Mouse (Mus musculus): ENCODE results near the gene Lin54. TPM values are rescaled to one million over a fixed set of nuclear protein-coding genes. Genes with fewer than 3 reads are reported as not detected.
A peak's percentile ranks its signal among the peaks of the same experiment; 100 is the strongest.

The Lin54 gene
- total RNA-seq (2021), result 1 to 10 TPM; 3.2 to 4.9 TPM
- long read RNA-seq, experiment 1, full-length matches to known transcripts, result 15 of 17 reads
- long read RNA-seq, experiment 1, partial matches to known transcripts, result 0 of 17 reads
- long read RNA-seq, experiment 1, other reads (novel, unspliced or antisense), result 2 of 17 reads
- long read RNA-seq, experiment 2, full-length matches to known transcripts, result 11 of 13 reads
- long read RNA-seq, experiment 2, partial matches to known transcripts, result 1 of 13 reads
- long read RNA-seq, experiment 2, other reads (novel, unspliced or antisense), result 1 of 13 reads

DNA sequence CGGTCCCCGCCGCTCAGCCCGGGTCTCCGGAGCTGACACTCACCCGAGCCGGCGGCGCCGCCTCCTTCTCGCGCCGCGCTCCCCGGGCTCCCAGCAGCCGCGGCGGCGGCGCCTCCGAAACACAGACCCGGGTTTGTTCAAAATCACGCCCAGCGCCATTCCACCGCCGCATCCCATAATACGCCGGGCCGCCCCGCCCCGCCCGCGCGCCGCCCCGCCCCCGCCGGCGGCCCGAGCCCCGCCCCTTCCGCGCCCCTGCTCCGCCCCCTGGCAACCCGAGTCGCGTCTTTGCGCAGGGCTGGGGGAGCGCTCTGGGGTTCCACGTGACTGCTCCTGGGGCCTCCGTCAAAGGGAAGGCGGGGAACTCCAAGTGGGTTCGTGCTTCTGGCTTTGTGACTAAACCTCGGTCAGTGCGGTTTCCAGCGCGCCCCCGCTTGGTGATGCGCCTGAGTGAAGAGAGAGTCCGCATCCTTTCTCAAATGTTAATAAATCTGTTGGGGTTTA, at the start of gene Lin54:
TSS of gene Lin54 (minus strand) at position 182 of the 504 bp plus-strand sequence.
- intact Hi-C loops (cut with DNase I), result loop anchor here (2.0 kb wide), 1 partner anchor 18 kb away; the partner anchor contains the start of gene Cops4
- DNase-seq, result peak; percentile 92
- peak; percentile 18; the same call in 1 of the 2 replicates for TF ChIP-seq CTCF (IDR thresholded peaks at IDR 0.05)
- Histone ChIP-seq H3K27ac (peak within 1 kb of the TSS; percentile 85), H3K4me3 (peak within 1 kb of the TSS; percentile 73)

DNA sequence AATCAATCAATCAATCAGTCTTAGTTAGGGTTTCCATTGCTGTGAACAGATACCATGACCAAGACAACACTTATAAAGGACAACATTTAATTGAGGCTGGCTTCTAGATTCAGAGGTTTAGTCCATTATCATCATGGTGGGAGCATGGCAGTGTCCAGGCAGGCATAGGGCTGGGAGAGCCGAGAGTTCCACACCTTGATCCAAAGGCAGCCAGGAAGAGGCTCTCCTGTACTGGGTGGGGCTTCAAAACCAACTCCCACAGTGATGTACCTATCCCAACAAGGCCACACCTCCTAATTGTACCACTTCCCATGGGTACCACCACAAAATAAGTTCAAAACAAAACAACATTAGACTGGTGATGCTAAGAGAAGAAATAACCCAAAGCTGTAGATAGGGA, 49.7 kb upstream of the Lin54 start:
- no peak overlapping the region for H3K4me3 ChIP-seq
- TF ChIP-seq CTCF (IDR thresholded peaks at IDR 0.05), result no peak
- H3K27ac ChIP-seq, result no peak overlapping the region
- DNase-seq, result no peak
- intact Hi-C loops (cut with DNase I), result no loop called here

DNA sequence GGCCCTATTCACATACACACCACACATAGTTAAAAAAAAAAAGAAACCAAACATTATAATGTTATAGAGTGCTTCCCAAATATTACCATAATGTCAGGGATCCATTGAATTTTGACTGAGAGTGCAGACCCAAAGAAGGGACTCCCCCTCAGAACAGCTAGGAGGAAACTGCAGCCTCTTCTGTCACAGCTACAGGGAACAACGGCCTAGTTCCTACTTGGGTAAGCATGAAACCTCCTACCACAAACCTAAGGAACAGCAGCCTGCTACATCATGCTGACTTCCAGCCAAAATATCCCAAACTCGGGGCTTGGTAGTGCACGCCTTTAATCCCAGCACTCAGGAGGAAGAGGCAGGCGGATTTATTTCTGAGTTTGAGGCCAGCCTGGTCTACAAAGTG, 48.9 kb upstream of the Lin54 start:
- DNase-seq, result no peak
- intact Hi-C loops (cut with DNase I), result loop anchor here (5.0 kb wide), 1 partner anchor 113 kb away; no protein-coding TSS in a partner anchor
- Histone ChIP-seq H3K27ac (no peak overlapping the region), H3K4me3 (no peak overlapping the region)
- TF ChIP-seq CTCF (IDR thresholded peaks at IDR 0.05), result no peak

DNA sequence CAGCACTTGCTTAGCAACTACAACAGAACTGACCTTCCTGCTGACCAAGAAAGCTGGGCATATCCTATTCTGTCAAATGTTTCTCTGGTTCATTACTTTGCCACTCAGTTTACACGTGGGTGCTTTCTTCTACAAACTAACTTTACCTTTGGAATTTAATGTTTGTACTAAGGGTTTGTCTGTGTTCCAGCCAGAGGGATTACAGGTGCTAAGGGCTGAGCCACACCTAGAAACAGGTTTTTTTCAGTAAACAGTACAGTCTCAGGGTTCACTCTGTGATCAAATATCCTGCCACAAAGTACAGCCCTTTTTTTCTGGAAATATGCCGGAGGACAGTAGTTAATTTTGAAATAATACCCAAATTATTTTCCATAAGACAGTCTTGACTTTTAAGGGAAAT, 47.8 kb upstream of the Lin54 start:
- TF ChIP-seq CTCF (IDR thresholded peaks at IDR 0.05), result no peak
- no peak overlapping the region for H3K4me3 ChIP-seq
- DNase-seq, result no peak
- intact Hi-C loops (cut with DNase I), result loop anchor here (5.0 kb wide), 1 partner anchor 114 kb away; no protein-coding TSS in a partner anchor
- H3K27ac ChIP-seq, result no peak overlapping the region

DNA sequence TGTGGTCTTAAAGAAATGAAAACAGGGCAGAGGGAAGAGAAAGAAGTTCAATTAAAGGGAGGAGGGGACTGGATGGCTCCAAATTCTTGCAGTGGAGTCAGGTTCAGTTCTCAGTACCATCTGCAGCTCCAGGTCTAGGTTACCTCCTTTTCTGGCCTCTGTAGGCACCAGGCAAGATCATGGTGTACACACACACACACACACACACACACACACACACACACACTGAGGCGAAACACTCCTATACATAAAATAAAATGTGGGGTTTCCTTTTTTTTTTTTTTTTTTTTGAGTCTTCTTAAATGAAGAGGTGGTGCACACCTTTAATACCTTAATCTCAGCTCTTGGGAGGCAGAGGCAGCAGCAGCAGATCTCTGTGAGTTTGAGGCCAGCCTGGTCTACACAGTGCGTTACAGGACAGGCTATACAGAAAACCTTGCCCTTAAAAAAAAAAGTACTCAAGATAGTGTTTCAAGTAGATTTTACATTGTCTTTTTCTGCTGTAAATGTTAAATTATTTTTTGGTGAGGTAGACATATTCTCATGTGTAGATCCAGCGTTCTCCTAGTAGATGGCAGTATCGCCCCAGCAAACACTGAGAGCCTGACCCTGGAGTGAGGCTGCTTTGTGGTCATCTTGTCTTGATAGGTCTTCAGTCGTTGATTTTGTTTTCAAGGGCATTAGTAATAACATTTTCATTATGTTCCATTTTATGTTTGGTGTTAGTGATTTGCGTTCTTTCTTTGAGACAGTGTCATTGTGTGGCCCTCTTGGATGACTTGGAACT, 46.0 kb upstream of the Lin54 start:
- peak; percentile 41 for TF ChIP-seq CTCF (IDR thresholded peaks at IDR 0.05)
- no peak for DNase-seq
- Histone ChIP-seq H3K27ac (no peak overlapping the region), H3K4me3 (no peak overlapping the region)
- intact Hi-C loops (cut with DNase I), result loop anchor here (5.0 kb wide), 1 partner anchor 116 kb away; no protein-coding TSS in a partner anchor

DNA sequence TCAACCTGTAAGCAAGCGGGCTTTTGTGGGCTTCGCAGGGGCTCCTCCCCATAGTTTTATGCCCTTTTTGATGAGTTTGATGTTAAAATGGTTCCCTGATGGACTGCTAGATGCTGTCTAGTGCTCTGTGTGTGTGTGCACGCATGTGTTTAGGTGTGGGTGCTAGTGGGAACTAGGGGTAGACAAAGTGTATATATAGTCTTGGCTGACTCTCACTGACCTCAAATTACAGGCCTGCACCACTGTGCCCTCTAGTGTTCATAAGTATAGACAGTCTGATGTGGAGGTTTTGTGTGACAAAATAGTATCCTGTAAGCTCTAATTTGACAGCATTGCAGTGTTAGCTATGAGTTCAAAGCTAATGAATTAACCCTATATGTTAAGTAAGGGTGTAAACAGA, 36.2 kb upstream of the Lin54 start:
- DNase-seq, result no peak
- intact Hi-C loops (cut with DNase I), result loop anchor here (5.0 kb wide), 1 partner anchor 164 kb away; no protein-coding TSS in a partner anchor
- peak; percentile 80 for TF ChIP-seq CTCF (IDR thresholded peaks at IDR 0.05)

DNA sequence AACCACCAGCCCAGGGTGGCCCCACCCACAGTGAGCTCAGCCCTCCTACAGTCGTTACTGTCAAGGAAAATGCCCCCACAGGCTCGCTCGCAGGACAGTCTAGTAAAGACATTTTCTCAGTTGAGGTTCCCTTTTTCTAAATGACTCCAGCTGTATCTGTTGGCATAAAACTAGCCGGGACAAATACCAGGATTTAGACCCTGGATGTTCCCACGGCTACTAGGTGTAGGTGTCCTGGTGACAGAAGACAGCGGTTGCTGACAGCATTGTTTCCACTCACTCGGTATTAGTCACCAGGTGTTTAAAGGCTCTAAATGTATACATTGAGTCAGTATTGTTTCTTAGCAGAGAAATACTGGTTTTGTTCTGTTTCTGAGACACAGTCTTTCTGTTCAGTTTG, 35.4 kb upstream of the Lin54 start:
- TF ChIP-seq CTCF (IDR thresholded peaks at IDR 0.05), result no peak
- no peak for DNase-seq
- no peak overlapping the region for H3K4me3 ChIP-seq
- intact Hi-C loops (cut with DNase I), result loop anchor here (5.0 kb wide), 1 partner anchor 164 kb away; no protein-coding TSS in a partner anchor
- peak overlapping the region; percentile 82; the same call in 1 of the 2 replicates for H3K27ac ChIP-seq

More for the DNA sequence above, 36.2 kb upstream of the Lin54 start:
- no peak overlapping the region; the same call in 1 of the 2 replicates for H3K4me3 ChIP-seq
- H3K27ac ChIP-seq, result peak overlapping the region; percentile 82

DNA sequence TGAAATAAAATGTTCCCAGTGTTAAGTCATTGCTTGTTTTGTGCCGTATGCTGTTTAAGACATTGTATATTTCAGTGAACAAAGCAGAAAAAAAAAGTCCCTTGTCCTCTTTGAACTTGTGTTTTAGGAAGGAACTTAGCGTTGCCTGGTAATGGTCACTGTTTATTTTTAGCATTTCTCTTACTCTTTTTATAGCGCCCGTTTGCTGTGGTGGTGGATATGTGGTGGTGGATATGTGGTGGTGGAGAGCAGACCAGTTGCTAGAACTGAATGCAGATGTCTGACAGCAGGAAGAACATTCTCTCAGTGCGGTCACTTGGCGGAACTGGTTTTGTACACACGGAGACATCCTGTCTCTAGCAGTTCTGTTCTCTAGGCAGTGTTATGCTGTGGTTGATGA, 25.7 kb upstream of the Lin54 start:
- Histone ChIP-seq H3K27ac (peak overlapping the region; percentile 84), H3K4me3 (peak overlapping the region; percentile 35)
- intact Hi-C loops (cut with DNase I), result no loop called here
- peak; percentile 27 for TF ChIP-seq CTCF (IDR thresholded peaks at IDR 0.05)
- peak; percentile 30 for DNase-seq

DNA sequence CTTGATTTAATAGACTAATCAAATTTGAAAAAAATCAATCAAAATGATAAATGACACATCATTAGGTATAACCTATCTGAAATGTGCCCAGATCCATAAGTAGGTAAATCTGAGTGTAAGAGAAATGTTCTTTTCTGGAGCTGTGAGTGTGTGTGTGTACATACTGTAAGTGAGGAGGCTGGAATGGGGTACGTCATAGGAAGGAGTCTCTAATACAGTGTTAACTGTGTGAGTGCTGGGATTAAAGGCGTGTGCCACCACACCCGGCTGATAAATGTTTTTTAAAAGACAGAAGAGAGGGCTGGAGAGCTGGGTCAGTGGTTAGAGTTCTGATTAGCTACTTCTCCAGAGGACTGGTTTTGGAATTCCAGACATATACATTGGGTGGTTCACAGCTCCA, 25.2 kb upstream of the Lin54 start:
- DNase-seq, result no peak
- no peak for TF ChIP-seq CTCF (IDR thresholded peaks at IDR 0.05)
- peak overlapping the region; percentile 35; the same call in 1 of the 2 replicates for H3K4me3 ChIP-seq
- H3K27ac ChIP-seq, result peak overlapping the region; percentile 84
- intact Hi-C loops (cut with DNase I), result no loop called here

DNA sequence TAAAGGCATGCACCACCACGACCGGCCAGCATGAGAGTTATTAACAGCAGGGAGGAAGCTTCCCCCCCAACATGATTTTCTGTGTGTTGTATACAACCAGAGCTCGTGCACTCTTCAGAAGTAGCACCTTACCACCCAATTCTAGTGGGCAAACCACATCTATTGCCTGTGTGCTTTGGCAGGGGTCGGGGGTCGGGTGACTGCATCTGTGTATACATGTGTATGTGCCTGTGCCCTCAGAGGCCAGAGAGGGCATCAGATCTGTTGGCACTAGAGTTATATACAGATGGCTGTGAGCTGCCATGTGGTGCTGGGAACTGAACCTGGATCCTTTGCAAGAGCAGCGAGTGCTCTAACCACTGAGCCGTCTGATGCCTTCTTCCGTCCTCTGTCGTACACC, 24.5 kb upstream of the Lin54 start:
- no peak for DNase-seq
- no peak overlapping the region for H3K27ac ChIP-seq
- TF ChIP-seq CTCF (IDR thresholded peaks at IDR 0.05), result no peak
- H3K4me3 ChIP-seq, result no peak overlapping the region
- intact Hi-C loops (cut with DNase I), result no loop called here

DNA sequence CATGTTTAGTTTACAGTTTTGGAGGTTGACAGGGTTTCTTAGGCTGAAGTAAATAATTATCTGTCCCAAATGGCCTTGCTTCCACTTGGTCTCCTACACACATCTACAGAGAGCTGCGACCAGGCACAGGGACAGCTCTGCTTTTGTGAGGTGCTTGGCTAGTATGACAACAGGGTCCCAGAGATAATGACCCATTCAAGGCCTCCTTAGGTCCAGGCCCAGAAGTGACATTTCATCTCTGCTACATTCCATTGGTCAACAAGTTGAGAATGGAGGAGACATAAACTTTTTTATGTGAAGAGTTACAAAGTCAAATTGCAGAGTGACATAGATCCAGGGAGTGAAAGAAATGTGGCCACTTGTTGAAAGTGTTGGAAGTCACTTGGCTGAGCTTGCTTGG, 22.9 kb upstream of the Lin54 start:
- no peak overlapping the region for H3K27ac ChIP-seq
- intact Hi-C loops (cut with DNase I), result no loop called here
- no peak for TF ChIP-seq CTCF (IDR thresholded peaks at IDR 0.05)
- DNase-seq, result no peak
- H3K4me3 ChIP-seq, result no peak overlapping the region

DNA sequence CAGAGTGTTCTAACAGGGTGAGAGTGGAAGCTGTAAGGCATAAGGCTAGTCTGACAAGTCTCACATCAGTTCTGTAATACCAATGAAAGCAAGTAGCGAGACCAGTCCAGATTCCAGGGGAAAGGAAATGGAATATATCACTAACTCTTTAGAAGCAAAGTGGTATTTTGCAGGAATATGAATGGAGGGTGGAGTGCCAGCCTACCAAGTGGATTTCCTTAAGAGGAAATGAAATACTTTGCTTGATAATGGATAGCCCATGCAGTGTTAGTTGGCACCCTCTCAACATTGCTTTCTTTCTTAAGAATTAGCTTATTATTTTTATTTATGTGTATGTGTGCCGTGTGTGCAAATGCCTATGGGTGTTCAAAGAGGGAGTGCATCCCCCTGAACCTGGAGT, 19.8 kb upstream of the Lin54 start:
- Histone ChIP-seq H3K4me3 (no peak overlapping the region; the same call in 1 of the 2 replicates), H3K27ac (no peak overlapping the region)
- intact Hi-C loops (cut with DNase I), result no loop called here
- no peak for TF ChIP-seq CTCF (IDR thresholded peaks at IDR 0.05)
- no peak for DNase-seq

DNA sequence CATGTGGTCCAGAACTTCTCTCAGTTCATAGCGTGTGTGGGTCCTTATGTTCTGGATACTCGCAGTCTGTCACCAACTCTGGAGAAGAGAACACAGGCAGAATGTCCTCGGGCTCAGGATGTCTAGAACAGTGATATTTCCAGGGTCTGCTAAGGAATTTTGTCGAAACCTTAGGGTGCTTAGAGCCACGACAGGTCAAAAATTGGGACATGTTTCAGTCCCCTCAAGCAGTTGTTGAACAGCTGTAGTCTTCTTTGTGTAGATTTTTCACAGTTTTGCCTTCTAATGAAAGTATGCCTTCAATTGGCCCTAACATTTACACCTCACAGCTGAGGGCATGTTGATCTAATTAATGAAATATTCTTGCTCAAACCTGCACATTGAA, 18.6 kb upstream of the Lin54 start:
- peak overlapping the region; percentile 83 for H3K4me3 ChIP-seq
- peak overlapping the region; percentile 93 for H3K27ac ChIP-seq
- intact Hi-C loops (cut with DNase I), result loop anchor here (2.0 kb wide), 2 partner anchors 18 to 102 kb away; partner anchors contain the start of genes Lin54 and Sec31a
- TF ChIP-seq CTCF (IDR thresholded peaks at IDR 0.05), result no peak
- DNase-seq, result no peak
